Mouse (Mus musculus) ES-Bruce4 (cell line): Measurements from ENCODE around the gene Dnali1.

Experiments
- CTCF ChIP-seq: IDR thresholded peaks from one replicate; pipeline ENCODE4 v1.8.1; 2011; ENCODE audit warnings: low read depth, low read length
- POLR2A ChIP-seq: IDR thresholded peaks from one replicate; pipeline ENCODE4 v1.8.1; 2011; ENCODE audit warnings: low read length; ENCODE audit not compliant: insufficient read depth

DNA sequence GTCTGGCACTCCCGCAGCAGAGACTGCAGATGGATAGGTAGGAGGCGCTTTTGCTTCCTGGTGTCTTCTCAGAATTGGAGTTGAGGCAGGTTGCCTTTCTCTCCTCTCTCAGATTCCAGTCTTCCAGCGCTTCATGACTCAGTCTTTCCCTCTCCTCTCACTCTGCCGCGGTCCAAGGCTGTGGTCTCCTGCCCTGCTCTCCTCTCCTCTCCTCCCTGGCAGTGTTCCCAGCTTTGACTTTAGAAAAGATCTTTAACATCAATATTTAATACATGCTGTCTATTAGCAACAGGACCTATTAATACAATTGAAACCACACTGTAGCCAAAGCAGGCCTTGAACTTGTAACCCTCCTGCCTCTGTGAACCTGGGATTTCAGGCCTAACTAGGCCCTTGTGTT, 30.6 kb upstream of the Dnali1 start:
- TF ChIP-seq CTCF, result no peak
- TF ChIP-seq POLR2A, result no peak
